Comparison of ENCODE assay signal across 13 mouse cellular contexts in genomic region chr3:35764637-35765617, GRCm38 (mm10). TPM values are rescaled to one million over a fixed set of nuclear protein-coding genes. Genes with fewer than 3 reads are reported as not detected.
DNase-seq lines count a peak whose midpoint lies in the region; ATAC-seq and TF ChIP-seq lines count a peak whose summit lies in the region.
"Had no signal": no experiment of that assay in that cellular context is flagged by ENCODE, and none has a peak within 500 bp of the region (broad histone marks: within the 10 kb centered on the region; RNA-seq: fewer than 3 reads in every experiment).

No protein-coding gene starts in this region.

- WGBS in midbrain, embryonic 15.5 days = 84% methylated on average over 7 of the region's 7 CpGs
- WGBS in forebrain, embryonic 11.5 days = 91% methylated on average over 7 of the region's 7 CpGs

- peak; percentile 86 for DNase-seq in CH12.LX (ENCODE audit: extremely low read depth)
- peak; percentile 32 for DNase-seq in c-Kit-positive CD71-negative TER-119-negative erythroid progenitor cells, embryonic 14.5 days (ENCODE audit: low read depth)
- DNase-seq in heart, adult 18-20 months = no peak
- no peak for DNase-seq in forebrain, embryonic 11.5 days (ENCODE audit: low spot score)
- DNase-seq: heart, postnatal 36 days; kidney, postnatal 14 days; liver, postnatal 0 days; thymus, adult 2 months had no signal

- peak; percentile 97 for TF ChIP-seq EP300 in CH12.LX (IDR thresholded peaks at IDR 0.05; ENCODE audit: low read length)

- H3K27ac ChIP-seq in CH12.LX (ENCODE audit: insufficient read depth, low read depth) = peak overlapping the region; percentile 62
- no peak overlapping the region for H3K27ac ChIP-seq in midbrain, embryonic 15.5 days
- H3K27ac ChIP-seq in forebrain, embryonic 11.5 days (ENCODE audit: low read depth, low read length) = no peak overlapping the region
- H3K27ac ChIP-seq: midbrain, embryonic 12.5 days; neural tube, embryonic 15.5 days had no signal

- TF ChIP-seq POLR2A in CH12.LX (IDR thresholded peaks at IDR 0.05; ENCODE audit: low read depth, low read length) = no peak

- H3K4me1 ChIP-seq in CH12.LX (ENCODE audit: control insufficient read depth in 1 of 2, insufficient read depth in 2 of 2) = peaks cover 8 to 31% of the 10 kb centered on the region in 2 experiments
- no peaks in the 10 kb centered on the region for H3K4me1 ChIP-seq in midbrain, embryonic 15.5 days
- H3K4me1 ChIP-seq in forebrain, embryonic 11.5 days (replicated peaks; ENCODE audit: control insufficient read depth, insufficient read depth, low read length) = no peaks in the 10 kb centered on the region
- H3K4me1 ChIP-seq: midbrain, embryonic 12.5 days; neural tube, embryonic 15.5 days had no signal

- H3K27me3 ChIP-seq in CH12.LX (replicated peaks) = no peaks in the 10 kb centered on the region
- no peaks in the 10 kb centered on the region for H3K27me3 ChIP-seq in midbrain, embryonic 15.5 days (replicated peaks)
- H3K27me3 ChIP-seq in forebrain, embryonic 11.5 days (ENCODE audit: control insufficient read depth, insufficient read depth, low read length) = no peaks in the 10 kb centered on the region
- H3K27me3 ChIP-seq: midbrain, embryonic 12.5 days; neural tube, embryonic 15.5 days had no signal

- in situ Hi-C loops in CH12.LX (cut with MboI; ENCODE audit: low pct_ligation_motif_present, low pct_unique_long_range_greater_than_20kb, low sequenced_read_pairs) = no loop called here

- peak overlapping the region; percentile 42; the same call in 1 of the 2 replicates for H3K9ac ChIP-seq in CH12.LX (ENCODE audit: insufficient read depth, low read depth)
- H3K9ac ChIP-seq in midbrain, embryonic 15.5 days = no peak overlapping the region
- no peak overlapping the region for H3K9ac ChIP-seq in forebrain, embryonic 11.5 days (ENCODE audit: low read length)
- H3K9ac ChIP-seq: liver, postnatal 0 days; midbrain, embryonic 12.5 days; neural tube, embryonic 15.5 days had no signal

- H3K4me3 ChIP-seq in CH12.LX (replicated peaks in 1 of 3; ENCODE audit: low read depth in 2 of 3, low read length in 2 of 3, poor library complexity in 1 of 3) = peak overlapping the region in 2 of 3 experiments; percentile 8 to 23
- H3K4me3 ChIP-seq in midbrain, embryonic 15.5 days = no peak overlapping the region
- no peak overlapping the region for H3K4me3 ChIP-seq in forebrain, embryonic 11.5 days (ENCODE audit: low read depth, low read length)
- H3K4me3 ChIP-seq: midbrain, embryonic 12.5 days; neural tube, embryonic 15.5 days had no signal

- dilution Hi-C loops in CH12.LX (cut with MboI; ENCODE audit: extremely low pct_ligation_motif_present, extremely low pct_unique_long_range_greater_than_20kb, low sequenced_read_pairs) = no loop called here

- ATAC-seq in granulocyte monocyte progenitor cell, adult 5-6 weeks (replicated peaks; ENCODE audit: poor library complexity, severe bottlenecking) = peak; percentile 79
- peak; percentile 48; the same call in 1 of the 2 replicates for ATAC-seq in neutrophil, adult 5-6 weeks (ENCODE audit: extremely low read depth, insufficient number of reproducible peaks, low FRiP score, poor library complexity, severe bottlenecking)
- no peak for ATAC-seq in midbrain, embryonic 15.5 days (replicated peaks)
- ATAC-seq in forebrain, embryonic 11.5 days (replicated peaks; ENCODE audit: low FRiP score) = no peak
- ATAC-seq: liver, postnatal 0 days had no signal

- TF ChIP-seq RAD21 in CH12.LX (IDR thresholded peaks at IDR 0.05; ENCODE audit: low read depth, low read length) = no peak

- TF ChIP-seq CTCF in CH12.LX (conservative IDR thresholded peaks at IDR 0.05 in 1 of 2, IDR thresholded peaks at IDR 0.05 in 1 of 2; ENCODE audit: low read depth in 2 of 2, low read length in 2 of 2) = no peak

- H3K79me2 ChIP-seq in CH12.LX (replicated peaks; ENCODE audit: control insufficient read depth, extremely low read depth, insufficient read depth, poor library complexity, severe bottlenecking) = peaks cover 25% of the 10 kb centered on the region

- no peaks in the 10 kb centered on the region for H3K9me3 ChIP-seq in CH12.LX (replicated peaks; ENCODE audit: low read length)
- H3K9me3 ChIP-seq in midbrain, embryonic 15.5 days = 0 out of 2 replicates have a peak, but pooled peaks cover 2% of the 10 kb centered on the region
- H3K9me3 ChIP-seq in forebrain, embryonic 11.5 days (ENCODE audit: control insufficient read depth, low read length) = no peaks in the 10 kb centered on the region
- H3K9me3 ChIP-seq: midbrain, embryonic 12.5 days had no signal

- peak overlapping the region; percentile 85 for H3K4me2 ChIP-seq in CH12.LX (ENCODE audit: insufficient read depth, low read depth, poor library complexity, severe bottlenecking)
- no peak overlapping the region for H3K4me2 ChIP-seq in midbrain, embryonic 15.5 days
- no peak overlapping the region for H3K4me2 ChIP-seq in forebrain, embryonic 11.5 days (ENCODE audit: low read depth, low read length, severe bottlenecking)
- H3K4me2 ChIP-seq: midbrain, embryonic 12.5 days; neural tube, embryonic 15.5 days had no signal

- H3K36me3 ChIP-seq in CH12.LX (replicated peaks in 1 of 2; ENCODE audit: control insufficient read depth in 1 of 2, insufficient read depth in 1 of 2, low read length in 1 of 2) = peaks cover 0 to 10% of the 10 kb centered on the region in 2 experiments
- H3K36me3 ChIP-seq in midbrain, embryonic 15.5 days (replicated peaks) = 0 out of 2 replicates have a peak, but pooled peaks cover 4% of the 10 kb centered on the region
- no peaks in the 10 kb centered on the region for H3K36me3 ChIP-seq in forebrain, embryonic 11.5 days (ENCODE audit: control insufficient read depth, insufficient read depth, low read length)
- H3K36me3 ChIP-seq: neural tube, embryonic 15.5 days had no signal

TF ChIP-seq in CH12.LX, 34 proteins besides CTCF, POLR2A, EP300 and RAD21:
- TF ChIP-seq UBTF (IDR thresholded peaks at IDR 0.05; ENCODE audit: low read depth, low read length) = no peak
- TF ChIP-seq RCOR1 (conservative IDR thresholded peaks at IDR 0.05; ENCODE audit: low read depth, low read length) = peak; percentile 84; the same call in 1 of the 2 replicates
- TF ChIP-seq JUND (conservative IDR thresholded peaks at IDR 0.05; ENCODE audit: low read depth, low read length) = peak; percentile 99
- peak; percentile 94 for TF ChIP-seq ZNF384 (IDR thresholded peaks at IDR 0.05; ENCODE audit: low read depth, low read length)
- no peak for TF ChIP-seq USF2 (conservative IDR thresholded peaks at IDR 0.05; ENCODE audit: low read depth, low read length)
- no peak for TF ChIP-seq CHD2 (IDR thresholded peaks at IDR 0.05; ENCODE audit: low read length)
- no peak for TF ChIP-seq SMC3 (IDR thresholded peaks at IDR 0.05; ENCODE audit: low read depth, low read length)
- no peak for TF ChIP-seq ZMIZ1 (IDR thresholded peaks at IDR 0.05; ENCODE audit: low read depth, low read length)
- TF ChIP-seq BHLHE40 (IDR thresholded peaks at IDR 0.05; ENCODE audit: low read depth, low read length) = peak; percentile 76
- peak; percentile 94 for TF ChIP-seq ETS1 (conservative IDR thresholded peaks at IDR 0.05; ENCODE audit: low read depth, low read length)
- TF ChIP-seq ZKSCAN1 (IDR thresholded peaks at IDR 0.05; ENCODE audit: borderline replicate concordance, low read depth, low read length) = no peak
- TF ChIP-seq MYC (IDR thresholded peaks at IDR 0.05; ENCODE audit: low read depth, low read length) = peak; percentile 84
- TF ChIP-seq MAFK (IDR thresholded peaks at IDR 0.05; ENCODE audit: insufficient replicate concordance, low read length) = peak; percentile 68
- peak; percentile 64; the same call in 1 of the 2 replicates for TF ChIP-seq MAX (IDR thresholded peaks at IDR 0.05; ENCODE audit: low read length)
- TF ChIP-seq JUN (IDR thresholded peaks at IDR 0.05; ENCODE audit: insufficient read depth, low read depth, low read length) = peak; percentile 98
- TF ChIP-seq MEF2A (IDR thresholded peaks at IDR 0.05; ENCODE audit: borderline replicate concordance, low read depth, low read length) = peak; percentile 88
- peak; percentile 43; the same call in 1 of the 2 replicates for TF ChIP-seq TCF12 (IDR thresholded peaks at IDR 0.05; ENCODE audit: low read depth, low read length)
- peak; percentile 73; the same call in 1 of the 2 replicates for TF ChIP-seq SIN3A (IDR thresholded peaks at IDR 0.05; ENCODE audit: low read length)
- peak; percentile 97 for TF ChIP-seq IRF4 (IDR thresholded peaks at IDR 0.05; ENCODE audit: low read depth, low read length)
- TF ChIP-seq MXI1 (IDR thresholded peaks at IDR 0.05; ENCODE audit: low read depth, low read length) = peak; percentile 56; the same call in 1 of the 2 replicates

RNA-seq across cellular contexts. Expression of gene Atp11b, which starts 11.0 kb away (rescaled TPM):
- total RNA-seq in CH12.LX (2012; rRNA removed) (19.1 and 24.5 TPM in 2 replicates), CH12.LX (2014; rRNA removed) (40.1 and 48.4 TPM in 2 replicates)
- 42.4 and 45.9 TPM in 2 replicates for polyA plus RNA-seq in CH12.LX (2012; ENCODE audit: insufficient read length, low read depth)
- 117 and 149 TPM in 2 replicates for total RNA-seq in granulocyte monocyte progenitor cell, adult 5-6 weeks (2014; fragmentation: Nextera tagmentation)
- total RNA-seq in granulocyte monocyte progenitor cell, adult 5-6 weeks (2017) = 111 and 132 TPM in 2 replicates
- total RNA-seq in neutrophil, adult 5-6 weeks (2017) = 150 and 157 TPM in 2 replicates
- total RNA-seq in heart, adult 18-20 months (2021) = 10 to 100 TPM; 19.9 to 29.3 TPM
- 34.6 and 38.8 TPM in 2 replicates for polyA plus RNA-seq in midbrain, embryonic 15.5 days (2015; fragmentation: Nextera tagmentation; extraction: Ambion mirVana)
- 29.8 and 30.0 TPM in 2 replicates for polyA plus RNA-seq in forebrain, embryonic 11.5 days (2014; fragmentation: Nextera tagmentation; extraction: Ambion mirVana)

Comparison
In these comparisons a context has a peak if more than half of its experiments do, and no peak if none do; other contexts are left out.
1. DNase-seq: peak in CH12.LX (single experiment) and c-Kit-positive CD71-negative TER-119-negative erythroid progenitor cells, embryonic 14.5 days (single experiment); none in heart, adult 18-20 months (0 of 2) and forebrain, embryonic 11.5 days (single experiment).
2. H3K4me3 ChIP-seq: peak in CH12.LX (2 of 3); none in midbrain, embryonic 15.5 days (single experiment) and forebrain, embryonic 11.5 days (single experiment).
3. ATAC-seq: peak in granulocyte monocyte progenitor cell, adult 5-6 weeks (single experiment) and neutrophil, adult 5-6 weeks (single experiment); none in midbrain, embryonic 15.5 days (single experiment) and forebrain, embryonic 11.5 days (single experiment).